In the genomic region with DNA sequence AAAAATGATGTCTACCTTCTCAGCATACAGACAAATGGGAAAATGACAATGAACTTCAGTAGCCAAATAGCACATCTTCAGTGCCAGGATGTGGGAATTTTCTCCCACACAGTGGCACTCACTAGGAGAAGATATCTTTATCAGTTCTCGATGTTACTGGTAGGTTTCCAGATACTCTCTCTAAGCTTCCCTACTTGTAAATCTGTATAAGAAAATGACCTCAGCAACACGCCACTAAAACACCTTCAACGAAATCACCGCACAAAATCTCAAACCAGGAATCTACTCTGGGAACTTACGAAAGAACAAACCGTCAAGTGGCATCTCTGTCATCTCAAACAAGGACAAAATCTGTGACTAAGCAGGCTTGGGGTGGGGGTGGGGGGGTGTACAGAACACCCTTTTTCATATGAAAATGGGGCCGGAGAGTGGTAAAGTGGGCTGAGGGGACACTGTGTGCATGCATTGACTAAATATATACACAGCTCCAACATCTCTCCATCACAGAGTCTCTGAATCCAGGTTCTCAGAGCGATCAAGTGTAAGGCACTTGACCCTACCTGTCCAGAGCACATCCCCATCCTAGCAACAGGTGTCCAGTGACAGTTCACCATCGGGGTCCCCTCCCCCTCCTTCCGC, we compare ENCODE assay signal across 8 mouse cellular contexts.
DNase-seq lines count a peak whose midpoint lies in the region; ATAC-seq and TF ChIP-seq lines count a peak whose summit lies in the region.

No protein-coding gene starts in this region.

- H3K27me3 ChIP-seq in embryonic facial prominence, embryonic 10.5 days (replicated peaks; ENCODE audit: low read depth, poor library complexity, severe bottlenecking), result no peaks in the 10 kb centered on the region
- H3K27me3 ChIP-seq in intestine, embryonic 14.5 days (replicated peaks; ENCODE audit: control insufficient read depth, insufficient read depth, low read length), result no peaks in the 10 kb centered on the region
- H3K27me3 ChIP-seq in neural tube, embryonic 14.5 days (ENCODE audit: control insufficient read depth, insufficient read depth, low read length), result no peaks in the 10 kb centered on the region

- peaks cover 3% of the 10 kb centered on the region; the same call in 1 of the 2 replicates for H3K4me1 ChIP-seq in lung, adult 2 months (ENCODE audit: control insufficient read depth, insufficient read depth, low read length)
- peaks cover 26% of the 10 kb centered on the region for H3K4me1 ChIP-seq in embryonic facial prominence, embryonic 10.5 days
- H3K4me1 ChIP-seq in intestine, embryonic 14.5 days (replicated peaks; ENCODE audit: control insufficient read depth, insufficient read depth, low read length), result peaks cover 19% of the 10 kb centered on the region
- peaks cover 22% of the 10 kb centered on the region for H3K4me1 ChIP-seq in neural tube, embryonic 14.5 days (ENCODE audit: control insufficient read depth, insufficient read depth, low read length)

- H3K4me3 ChIP-seq in lung, adult 2 months (replicated peaks; ENCODE audit: extremely low read depth, low read depth, low read length), result peak overlapping the region; percentile 96
- peak overlapping the region; percentile 97 for H3K4me3 ChIP-seq in embryonic facial prominence, embryonic 10.5 days
- H3K4me3 ChIP-seq in intestine, embryonic 14.5 days (ENCODE audit: low read depth, low read length), result peak overlapping the region; percentile 87
- H3K4me3 ChIP-seq in neural tube, embryonic 14.5 days (ENCODE audit: low read depth, low read length), result peak overlapping the region; percentile 99

- intact Hi-C loops in gastrocnemius, postnatal 36 days (cut with DNase I), result loop anchor here (2.0 kb wide), 1 partner anchor 65 kb away; no protein-coding TSS in a partner anchor

- H3K4me2 ChIP-seq in intestine, embryonic 14.5 days (ENCODE audit: low read length), result peak overlapping the region; percentile 69
- peak overlapping the region; percentile 82 for H3K4me2 ChIP-seq in neural tube, embryonic 14.5 days (ENCODE audit: low read depth, low read length)

- DNase-seq in lung, adult 2 months, result no peak
- no peak for DNase-seq in lung, postnatal 14 days
- DNase-seq in embryonic facial prominence, embryonic 10.5 days (ENCODE audit: low spot score), result no peak
- no peak for DNase-seq in intestine, embryonic 14.5 days (ENCODE audit: low spot score)
- no peak for DNase-seq in adrenal gland, postnatal 14 days
- DNase-seq in gastrocnemius, postnatal 36 days, result no peak
- no peak for DNase-seq in spleen, adult 18-20 months

- H3K27ac ChIP-seq in embryonic facial prominence, embryonic 10.5 days (replicated peaks), result peak overlapping the region; percentile 95
- no peak overlapping the region; the same call in 1 of the 2 replicates for H3K27ac ChIP-seq in intestine, embryonic 14.5 days (ENCODE audit: low read depth)
- H3K27ac ChIP-seq in neural tube, embryonic 14.5 days (ENCODE audit: low read depth, low read length), result no peak overlapping the region

- H3K9ac ChIP-seq in intestine, embryonic 14.5 days (ENCODE audit: low read length), result peak overlapping the region; percentile 71
- peak overlapping the region; percentile 94 for H3K9ac ChIP-seq in neural tube, embryonic 14.5 days (replicated peaks; ENCODE audit: low read depth, low read length)

- H3K9me3 ChIP-seq in embryonic facial prominence, embryonic 10.5 days, result no peaks in the 10 kb centered on the region
- no peaks in the 10 kb centered on the region for H3K9me3 ChIP-seq in intestine, embryonic 14.5 days (ENCODE audit: control insufficient read depth, low read length)
- no peaks in the 10 kb centered on the region for H3K9me3 ChIP-seq in neural tube, embryonic 14.5 days (ENCODE audit: control insufficient read depth, low read length)

- peak; percentile 20 for ATAC-seq in intestine, embryonic 14.5 days (replicated peaks; ENCODE audit: low FRiP score, low TSS enrichment, low read depth)
- peak; percentile 22 for ATAC-seq in neural tube, embryonic 14.5 days (ENCODE audit: low read depth)

- 14% methylated on average over 10 of the region's 10 CpGs for WGBS in lung, adult 2 months
- WGBS in embryonic facial prominence, embryonic 10.5 days, result 52% methylated on average over 10 of the region's 10 CpGs
- 34% methylated on average over 10 of the region's 10 CpGs for WGBS in intestine, embryonic 14.5 days
- WGBS in neural tube, embryonic 14.5 days, result 47% methylated on average over 10 of the region's 10 CpGs

- TF ChIP-seq CTCF in lung, adult 2 months (IDR thresholded peaks at IDR 0.05; ENCODE audit: insufficient read depth, low read length), result no peak

- no peaks in the 10 kb centered on the region for H3K36me3 ChIP-seq in embryonic facial prominence, embryonic 10.5 days (replicated peaks)
- no peaks in the 10 kb centered on the region for H3K36me3 ChIP-seq in intestine, embryonic 14.5 days (ENCODE audit: control insufficient read depth, insufficient read depth, low read length)
- H3K36me3 ChIP-seq in neural tube, embryonic 14.5 days (ENCODE audit: control insufficient read depth, insufficient read depth, low read length), result no peaks in the 10 kb centered on the region

- TF ChIP-seq POLR2A in lung, adult 2 months (IDR thresholded peaks at IDR 0.05; ENCODE audit: borderline replicate concordance, extremely low read depth, low read depth, low read length), result no peak
